Mouse (Mus musculus): ENCODE results near the gene Lsg1. TPM values are rescaled to one million over a fixed set of nuclear protein-coding genes. Genes with fewer than 3 reads are reported as not detected.

The Lsg1 gene
- total and polyA plus RNA-seq, 2 experiments from 2014 or later, result 16.7 to 42.1 TPM

- Histone ChIP-seq H3K4me3 (ENCODE audit: low read length) (no peak overlapping the region), H3K4me1 (ENCODE audit: insufficient read depth, low read length) (no peaks in the 10 kb centered on the region), H3K4me2 (ENCODE audit: low read depth, low read length) (no peak overlapping the region), H3K9ac (replicated peaks; ENCODE audit: low read length) (no peak overlapping the region), H3K27ac (no peak overlapping the region), H3K27me3 (ENCODE audit: insufficient read depth, low read length) (no peaks in the 10 kb centered on the region), H3K9me3 (ENCODE audit: low read length) (no peaks in the 10 kb centered on the region), H3K36me3 (ENCODE audit: insufficient read depth, low read length) (peaks cover 14% of the 10 kb centered on the region; the same call in 1 of the 2 replicates)
- 93% methylated on average over 6 of the region's 6 CpGs for WGBS
- no peak for DNase-seq (ENCODE audit: low spot score)
- ATAC-seq, result no peak
- no peak for TF ChIP-seq CTCF (IDR thresholded peaks at IDR 0.05; ENCODE audit: low read depth)
Observed at GRCm38 (mm10) chr16:30524481-30524880, 62.9 kb downstream of the Lsg1 start.

- no peaks in the 10 kb centered on the region for H3K4me1 ChIP-seq (ENCODE audit: insufficient read depth, low read length)
- ATAC-seq, result peak; percentile 73
- no peak for TF ChIP-seq CTCF (IDR thresholded peaks at IDR 0.05; ENCODE audit: low read depth)
- H3K9ac ChIP-seq (replicated peaks; ENCODE audit: low read length), result no peak overlapping the region
- H3K9me3 ChIP-seq (ENCODE audit: low read length), result no peaks in the 10 kb centered on the region
- H3K4me2 ChIP-seq (ENCODE audit: low read depth, low read length), result no peak overlapping the region
- no peak overlapping the region for H3K4me3 ChIP-seq (ENCODE audit: low read length)
- WGBS, result 69% methylated on average over 10 of the region's 10 CpGs
- no peak overlapping the region for H3K27ac ChIP-seq
- 0 out of 2 replicates have a peak, but pooled peaks cover 5% of the 10 kb centered on the region for H3K36me3 ChIP-seq (ENCODE audit: insufficient read depth, low read length)
- no peaks in the 10 kb centered on the region for H3K27me3 ChIP-seq (ENCODE audit: insufficient read depth, low read length)
- no peak for DNase-seq (ENCODE audit: low spot score)
Observed at GRCm38 (mm10) chr16:30522253-30522940, 65.0 kb downstream of the Lsg1 start.

- WGBS, result 66% methylated on average over 3 of the region's 3 CpGs
- DNase-seq (ENCODE audit: low spot score) (no peak), ATAC-seq (no peak)
- H3K36me3 ChIP-seq (ENCODE audit: insufficient read depth, low read length), result 0 out of 2 replicates have a peak, but pooled peaks cover 5% of the 10 kb centered on the region
- H3K4me2 ChIP-seq (ENCODE audit: low read depth, low read length), result no peak overlapping the region
- peak; percentile 41 for TF ChIP-seq CTCF (IDR thresholded peaks at IDR 0.05; ENCODE audit: low read depth)
- H3K27ac ChIP-seq, result no peak overlapping the region
- H3K9ac ChIP-seq (replicated peaks; ENCODE audit: low read length), result no peak overlapping the region
- H3K4me1 ChIP-seq (ENCODE audit: insufficient read depth, low read length), result no peaks in the 10 kb centered on the region
- no peak overlapping the region for H3K4me3 ChIP-seq (ENCODE audit: low read length)
- H3K27me3 ChIP-seq (ENCODE audit: insufficient read depth, low read length), result no peaks in the 10 kb centered on the region
- H3K9me3 ChIP-seq (ENCODE audit: low read length), result no peaks in the 10 kb centered on the region
Observed at GRCm38 (mm10) chr16:30521147-30521546, 66.2 kb downstream of the Lsg1 start.

- peak overlapping the region; percentile 11; the same call in 1 of the 2 replicates for H3K4me3 ChIP-seq (ENCODE audit: low read length)
- TF ChIP-seq CTCF (IDR thresholded peaks at IDR 0.05; ENCODE audit: low read depth), result peak; percentile 82
- H3K27me3 ChIP-seq (ENCODE audit: insufficient read depth, low read length), result no peaks in the 10 kb centered on the region
- no peak overlapping the region for H3K9ac ChIP-seq (replicated peaks; ENCODE audit: low read length)
- no peak for ATAC-seq
- no peaks in the 10 kb centered on the region for H3K4me1 ChIP-seq (ENCODE audit: insufficient read depth, low read length)
- H3K36me3 ChIP-seq (ENCODE audit: insufficient read depth, low read length), result 0 out of 2 replicates have a peak, but pooled peaks cover 5% of the 10 kb centered on the region
- WGBS, result 13% methylated on average over 9 of the region's 9 CpGs
- H3K9me3 ChIP-seq (ENCODE audit: low read length), result no peaks in the 10 kb centered on the region
- H3K27ac ChIP-seq, result peak overlapping the region; percentile 26; the same call in 1 of the 2 replicates
- peak overlapping the region; percentile 33 for H3K4me2 ChIP-seq (ENCODE audit: low read depth, low read length)
- DNase-seq (ENCODE audit: low spot score), result peak; percentile 86
Observed at GRCm38 (mm10) chr16:30520361-30520823, 67.0 kb downstream of the Lsg1 start.

GRCm38 (mm10) chr16:30518635-30519034 lies 68.8 kb downstream of the Lsg1 start:
- WGBS, result 83% methylated on average over 9 of the region's 9 CpGs
- Histone ChIP-seq H3K4me2 (ENCODE audit: low read depth, low read length) (no peak overlapping the region), H3K4me1 (ENCODE audit: insufficient read depth, low read length) (peaks cover under 1% of the 10 kb centered on the region; the same call in 1 of the 2 replicates), H3K4me3 (ENCODE audit: low read length) (no peak overlapping the region), H3K9me3 (ENCODE audit: low read length) (no peaks in the 10 kb centered on the region), H3K27me3 (ENCODE audit: insufficient read depth, low read length) (no peaks in the 10 kb centered on the region), H3K36me3 (ENCODE audit: insufficient read depth, low read length) (0 out of 2 replicates have a peak, but pooled peaks cover 12% of the 10 kb centered on the region), H3K9ac (replicated peaks; ENCODE audit: low read length) (no peak overlapping the region), H3K27ac (no peak overlapping the region)
- no peak for TF ChIP-seq CTCF (IDR thresholded peaks at IDR 0.05; ENCODE audit: low read depth)
- ATAC-seq, result no peak
- DNase-seq (ENCODE audit: low spot score), result no peak

GRCm38 (mm10) chr16:30517666-30518283 lies 69.6 kb downstream of the Lsg1 start:
- Histone ChIP-seq H3K4me1 (ENCODE audit: insufficient read depth, low read length) (peaks cover 3% of the 10 kb centered on the region; the same call in 1 of the 2 replicates), H3K27ac (no peak overlapping the region), H3K9ac (replicated peaks; ENCODE audit: low read length) (no peak overlapping the region), H3K4me2 (ENCODE audit: low read depth, low read length) (no peak overlapping the region), H3K27me3 (ENCODE audit: insufficient read depth, low read length) (no peaks in the 10 kb centered on the region), H3K4me3 (ENCODE audit: low read length) (no peak overlapping the region), H3K36me3 (ENCODE audit: insufficient read depth, low read length) (0 out of 2 replicates have a peak, but pooled peaks cover 11% of the 10 kb centered on the region), H3K9me3 (ENCODE audit: low read length) (no peaks in the 10 kb centered on the region)
- WGBS, result 65% methylated on average over 11 of the region's 11 CpGs
- DNase-seq (ENCODE audit: low spot score), result no peak
- TF ChIP-seq CTCF (IDR thresholded peaks at IDR 0.05; ENCODE audit: low read depth), result no peak
- ATAC-seq, result no peak
